Mouse (Mus musculus) NIH3T3 (cell line): ENCODE data around the gene Emc9.
A peak's percentile ranks its signal among the peaks of the same experiment; 100 is the strongest.

ENCODE experiments used
- DNase-seq: peaks from one replicate; pipeline ENCODE4 v3.0.0-alpha.2; 2012; ENCODE audit warnings: low read depth

Emc9 gene

GRCm38 (mm10) chr14:55584702-55585565 lies at the start of gene Emc9:
Gene Emc9, minus strand, starts transcription at chr14:55585302.
- peak; percentile 57 for DNase-seq

- DNase-seq = peak; percentile 67
Measured at GRCm38 (mm10) chr14:55629312-55629711, 44.2 kb upstream of the Emc9 start.

GRCm38 (mm10) chr14:55628077-55628827 lies 43.1 kb upstream of the Emc9 start:
- no peak for DNase-seq

- DNase-seq = no peak
Measured at GRCm38 (mm10) chr14:55618486-55619195, 33.5 kb upstream of the Emc9 start.

GRCm38 (mm10) chr14:55617822-55618221 lies 32.7 kb upstream of the Emc9 start, which contains the start of gene Rec8:
Gene Rec8, plus strand, starts transcription at chr14:55618037.
- DNase-seq = no peak

- no peak for DNase-seq
Measured at GRCm38 (mm10) chr14:55616844-55617243, 31.7 kb upstream of the Emc9 start.

- peak; percentile 44 for DNase-seq
Measured at GRCm38 (mm10) chr14:55615876-55616275, 30.8 kb upstream of the Emc9 start.

GRCm38 (mm10) chr14:55614565-55615178 lies 29.6 kb upstream of the Emc9 start:
- no peak for DNase-seq

GRCm38 (mm10) chr14:55613346-55613745 lies 28.2 kb upstream of the Emc9 start:
- DNase-seq = no peak

GRCm38 (mm10) chr14:55608339-55608738 lies 23.2 kb upstream of the Emc9 start:
- DNase-seq = no peak

GRCm38 (mm10) chr14:55605743-55606459 lies 20.8 kb upstream of the Emc9 start:
- no peak for DNase-seq

- no peak for DNase-seq
Measured at GRCm38 (mm10) chr14:55604823-55605222, 19.7 kb upstream of the Emc9 start.

- DNase-seq = peak; percentile 89
Measured at GRCm38 (mm10) chr14:55603633-55604576, 18.8 kb upstream of the Emc9 start.

- DNase-seq = no peak
Measured at GRCm38 (mm10) chr14:55603271-55603632, 18.1 kb upstream of the Emc9 start, which contains the start of gene Irf9. Gene Irf9, plus strand, starts transcription at chr14:55603571.

- no peak for DNase-seq
Measured at GRCm38 (mm10) chr14:55598521-55599390, 13.7 kb upstream of the Emc9 start.

GRCm38 (mm10) chr14:55596036-55596690 lies 11.1 kb upstream of the Emc9 start:
- no peak for DNase-seq

GRCm38 (mm10) chr14:55592226-55592625 lies 7.1 kb upstream of the Emc9 start:
- no peak for DNase-seq

- DNase-seq = peak; percentile 93
Measured at GRCm38 (mm10) chr14:55591331-55591891, 6.3 kb upstream of the Emc9 start, which contains the start of gene Rnf31. Gene Rnf31, plus strand, starts transcription at chr14:55591708.
